Mouse (Mus musculus) heart, postnatal 0 days (tissue): ENCODE results near the gene Smim13. TPM values are rescaled to one million over a fixed set of nuclear protein-coding genes. Genes with fewer than 3 reads are reported as not detected.
"Not testable (repeated sequence)": the region's sequence is repeated elsewhere in the genome, so short reads cannot be mapped to it uniquely, and the experiment has no call there.

Experiments used
- ATAC-seq: fragments of 200-750 bp; cut with Nextera tagmentation; 2 replicates; pipeline ENCODE4 v1.8.0; 2017; ENCODE audit warnings: low read depth, moderate number of reproducible peaks, moderate library complexity; ENCODE audit not compliant: insufficient read depth
- DNase-seq: peaks from one replicate; pipeline ENCODE4 v3.0.0-alpha.2; 2016; ENCODE audit warnings: low spot score
- H3K27ac ChIP-seq: fragments of 300-500 bp; sonication (generic); 2 replicates; pipeline ENCODE4 v1.5.1; 2014; ENCODE audit warnings: low read depth, mild to moderate bottlenecking
- H3K27me3 ChIP-seq: fragments of 300-500 bp; sonication (generic); 2 replicates; pipeline ENCODE4 v1.6.1; 2014; ENCODE audit warnings: low read length, mixed read lengths; ENCODE audit not compliant: control insufficient read depth, insufficient read depth
- H3K36me3 ChIP-seq: fragments of 300-500 bp; sonication (generic); replicated peaks from 2 replicates; pipeline ENCODE4 v1.6.1; 2014; ENCODE audit warnings: low read length, mixed read lengths; ENCODE audit not compliant: control insufficient read depth, insufficient read depth
- H3K4me1 ChIP-seq: fragments of 300-500 bp; sonication (generic); 2 replicates; pipeline ENCODE4 v1.6.1; 2014; ENCODE audit warnings: antibody characterized with exemption; ENCODE audit not compliant: control insufficient read depth, insufficient read depth
- H3K4me2 ChIP-seq: fragments of 300-500 bp; sonication (generic); 2 replicates; pipeline ENCODE4 v1.6.1; 2014; ENCODE audit warnings: low read depth, mild to moderate bottlenecking, low read length, moderate library complexity
- H3K4me3 ChIP-seq: fragments of 300-500 bp; sonication (generic); 2 replicates; pipeline ENCODE4 v1.5.1; 2014; ENCODE audit warnings: low read depth, low read length
- H3K9ac ChIP-seq: fragments of 300-500 bp; sonication (generic); replicated peaks from 2 replicates; pipeline ENCODE4 v1.6.1; 2014; ENCODE audit warnings: low read depth, low read length, mixed read lengths
- H3K9me3 ChIP-seq: fragments of 300-500 bp; sonication (generic); replicated peaks from 2 replicates; pipeline ENCODE4 v1.6.1; 2016; ENCODE audit warnings: low read length; ENCODE audit not compliant: control insufficient read depth
- CTCF ChIP-seq: IDR thresholded peaks from 2 replicates; pipeline ENCODE4 v1.5.1; 2016; ENCODE audit warnings: antibody characterized with exemption, control low read depth, low read depth
- EP300 ChIP-seq: IDR thresholded peaks from 2 replicates; pipeline ENCODE4 v1.6.1; 2016; ENCODE audit warnings: antibody characterized with exemption, low read depth
- WGBS: fragments of 180-500 bp; shearing (Covaris S2); extraction: QIAGEN DNeasy Blood & Tissue Kit; methylation state at CpG from one replicate; pipeline ENCODE4 v1.1.7; 2014; 5-methylcytosine and 5-hydroxymethylcytosine counted together
- polyA plus RNA-seq: library from polyadenylated mRNA; unstranded; fragments of >200 nt; fragmentation: Nextera tagmentation; extraction: Ambion mirVana; gene quantifications from 2 replicates; pipeline ENCODE4 v1.2.1, GENCODE M21; 2015
- total RNA-seq: library from RNA; depleted of rRNA; stranded (reverse); fragments of >200 nt; gene quantifications from 2 replicates; pipeline ENCODE4 v1.2.3, GENCODE M21; 2014; ENCODE audit warnings: low replicate concordance

Smim13 gene
- total and polyA plus RNA-seq, 2 experiments from 2014 or later = 7.9 to 15.5 TPM

GRCm38 (mm10) chr13:41256962-41257361, 7.3 kb downstream of the Smim13 start:
- WGBS = 83% methylated on average over 3 of the region's 3 CpGs
- H3K27ac ChIP-seq = no peak overlapping the region
- H3K9ac ChIP-seq = no peak overlapping the region
- H3K27me3 ChIP-seq = no peaks in the 10 kb centered on the region
- no peak overlapping the region for H3K4me2 ChIP-seq
- TF ChIP-seq CTCF = no peak
- no peak for TF ChIP-seq EP300
- ATAC-seq (no peak), DNase-seq (no peak)
- H3K4me1 ChIP-seq = no peaks in the 10 kb centered on the region
- H3K4me3 ChIP-seq = no peak overlapping the region
- no peaks in the 10 kb centered on the region for H3K9me3 ChIP-seq
- no peaks in the 10 kb centered on the region for H3K36me3 ChIP-seq

GRCm38 (mm10) chr13:41257851-41258250, 8.2 kb downstream of the Smim13 start:
- DNase-seq (no peak), ATAC-seq (no peak)
- WGBS = 65% methylated on average over 4 of the region's 4 CpGs
- H3K36me3 ChIP-seq = no peaks in the 10 kb centered on the region
- no peaks in the 10 kb centered on the region for H3K4me1 ChIP-seq
- no peak overlapping the region for H3K4me3 ChIP-seq
- no peaks in the 10 kb centered on the region for H3K27me3 ChIP-seq
- no peak overlapping the region for H3K4me2 ChIP-seq
- TF ChIP-seq CTCF (no peak), EP300 (no peak)
- H3K9ac ChIP-seq = no peak overlapping the region
- no peak overlapping the region for H3K27ac ChIP-seq
- H3K9me3 ChIP-seq = no peaks in the 10 kb centered on the region

GRCm38 (mm10) chr13:41261617-41262016, 12.0 kb downstream of the Smim13 start:
- 86% methylated on average over 8 of the region's 8 CpGs for WGBS
- not testable (repeated sequence) for H3K27me3 ChIP-seq, H3K4me2 ChIP-seq, H3K4me3 ChIP-seq, H3K27ac ChIP-seq, H3K4me1 ChIP-seq, H3K9ac ChIP-seq, DNase-seq, H3K9me3 ChIP-seq, ATAC-seq, H3K36me3 ChIP-seq

- H3K4me3 ChIP-seq = no peak overlapping the region
- no peaks in the 10 kb centered on the region for H3K36me3 ChIP-seq
- TF ChIP-seq EP300 (no peak), CTCF (no peak)
- no peak overlapping the region for H3K9ac ChIP-seq
- H3K9me3 ChIP-seq = 0 out of 2 replicates have a peak, but pooled peaks cover 4% of the 10 kb centered on the region
- no peak overlapping the region for H3K27ac ChIP-seq
- ATAC-seq (no peak), DNase-seq (no peak)
- WGBS = 77% methylated on average over 5 of the region's 5 CpGs
- no peaks in the 10 kb centered on the region for H3K4me1 ChIP-seq
- no peak overlapping the region for H3K4me2 ChIP-seq
- H3K27me3 ChIP-seq = no peaks in the 10 kb centered on the region
Observed at GRCm38 (mm10) chr13:41263304-41264006, 13.8 kb downstream of the Smim13 start.

GRCm38 (mm10) chr13:41267827-41268408, 18.3 kb downstream of the Smim13 start:
- Histone ChIP-seq H3K9me3 (0 out of 2 replicates have a peak, but pooled peaks cover 4% of the 10 kb centered on the region), H3K9ac (no peak overlapping the region), H3K4me3 (no peak overlapping the region), H3K36me3 (0 out of 2 replicates have a peak, but pooled peaks cover 3% of the 10 kb centered on the region), H3K4me1 (no peaks in the 10 kb centered on the region), H3K4me2 (no peak overlapping the region), H3K27ac (no peak overlapping the region), H3K27me3 (no peaks in the 10 kb centered on the region)
- no peak for DNase-seq
- TF ChIP-seq CTCF (no peak), EP300 (no peak)
- ATAC-seq = no peak
- WGBS = 24% methylated on average over 7 of the region's 7 CpGs
